ENCODE assay signal across 8 mouse cellular contexts in the genomic region with DNA sequence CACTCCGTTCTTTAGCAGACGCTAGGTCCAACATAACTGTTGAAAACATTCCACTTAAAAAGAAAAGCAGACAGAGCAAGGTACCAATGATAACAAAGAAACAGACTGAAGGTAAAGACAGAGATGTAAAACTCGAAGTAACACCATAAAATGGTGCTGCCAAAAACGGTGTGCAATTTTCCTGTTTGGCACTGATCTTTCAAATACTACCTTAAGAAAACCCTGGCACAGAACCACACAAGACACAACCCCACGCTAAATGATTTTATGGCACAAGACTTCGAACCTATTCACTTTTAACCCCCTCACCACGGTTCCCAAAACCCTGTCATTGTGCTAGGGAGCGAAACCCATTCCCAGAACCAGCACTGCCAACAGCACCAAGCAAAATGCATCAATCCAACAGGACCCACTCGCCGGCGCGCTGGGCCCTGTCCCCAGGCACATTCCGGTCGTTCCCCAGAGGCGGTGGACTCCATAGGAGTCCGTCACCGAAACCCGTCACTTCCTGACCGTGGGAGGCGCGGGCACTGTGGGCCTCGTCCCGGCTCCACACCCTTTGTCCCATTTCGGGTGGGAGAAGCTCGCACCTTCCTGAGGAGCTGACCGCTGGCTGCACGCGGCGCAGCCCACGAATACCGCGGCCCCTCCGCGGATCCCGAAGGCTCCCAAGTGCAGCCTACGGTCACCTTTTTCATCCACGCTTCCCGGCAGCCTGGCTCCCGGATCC. TPM values are rescaled to one million over a fixed set of nuclear protein-coding genes. Genes with fewer than 3 reads are reported as not detected.
DNase-seq lines count a peak whose midpoint lies in the region; ATAC-seq and TF ChIP-seq lines count a peak whose summit lies in the region.

No protein-coding gene starts in this region.

- no peak for TF ChIP-seq EP300 in heart, adult 2 months (IDR thresholded peaks at IDR 0.05; ENCODE audit: insufficient read depth, low read depth, low read length)
- no peak for TF ChIP-seq EP300 in liver, embryonic 14.5 days (IDR thresholded peaks at IDR 0.05; ENCODE audit: low read depth)

- ATAC-seq in embryonic facial prominence, embryonic 12.5 days (ENCODE audit: insufficient number of reproducible peaks, insufficient read depth, low FRiP score, low TSS enrichment) = no peak
- ATAC-seq in liver, embryonic 14.5 days (ENCODE audit: insufficient read depth) = peak; percentile 3; the same call in 1 of the 2 replicates
- ATAC-seq in neural tube, embryonic 15.5 days (ENCODE audit: low FRiP score) = no peak

- no peak for TF ChIP-seq CTCF in heart, adult 2 months (IDR thresholded peaks at IDR 0.05)
- no peak for TF ChIP-seq CTCF in liver, embryonic 14.5 days (IDR thresholded peaks at IDR 0.05; ENCODE audit: low read depth)

- H3K79me2 ChIP-seq in heart, adult 2 months (replicated peaks; ENCODE audit: control insufficient read depth, insufficient read depth, low read length) = peaks cover 14% of the 10 kb centered on the region

- DNase-seq in B cell, adult 2 months = peak; percentile 22 to 27
- peak; percentile 39 for DNase-seq in ZHBTc4 (ENCODE audit: low read depth, low spot score)
- DNase-seq in heart, adult 2 months = peak in 1 of 2 experiments; percentile 60
- peak; percentile 45 for DNase-seq in kidney, adult 9 months
- DNase-seq in liver, embryonic 14.5 days (ENCODE audit: low read depth in 3 of 3, low spot score in 3 of 3) = peak in 2 of 3 experiments; percentile 24 to 37
- DNase-seq in urinary bladder, postnatal 36 days (ENCODE audit: low spot score in 2 of 2) = peak; percentile 23 to 46

- H3K36me3 ChIP-seq in embryonic facial prominence, embryonic 12.5 days = peaks cover 33% of the 10 kb centered on the region
- peaks cover 18% of the 10 kb centered on the region for H3K36me3 ChIP-seq in heart, adult 2 months (ENCODE audit: control insufficient read depth, insufficient read depth, low read length)
- peaks cover 29% of the 10 kb centered on the region for H3K36me3 ChIP-seq in liver, embryonic 14.5 days (replicated peaks; ENCODE audit: control insufficient read depth, insufficient read depth, low read depth)
- peaks cover 26% of the 10 kb centered on the region for H3K36me3 ChIP-seq in neural tube, embryonic 15.5 days

- no peak for TF ChIP-seq POLR2A in heart, adult 2 months (IDR thresholded peaks at IDR 0.05; ENCODE audit: insufficient read depth, low read depth, low read length)

- peaks cover 13% of the 10 kb centered on the region for H3K4me1 ChIP-seq in embryonic facial prominence, embryonic 12.5 days
- no peaks in the 10 kb centered on the region; the same call in 1 of the 2 replicates for H3K4me1 ChIP-seq in heart, adult 2 months (ENCODE audit: control insufficient read depth, insufficient read depth, low read length)
- peaks cover 4 to 7% of the 10 kb centered on the region in 2 experiments for H3K4me1 ChIP-seq in liver, embryonic 14.5 days (replicated peaks; ENCODE audit: control insufficient read depth in 2 of 2, insufficient read depth in 2 of 2, low read length in 1 of 2)
- peaks cover 36% of the 10 kb centered on the region for H3K4me1 ChIP-seq in neural tube, embryonic 15.5 days

- WGBS in embryonic facial prominence, embryonic 12.5 days = under 1% methylated on average over 39 of the region's 39 CpGs
- WGBS in heart, adult 2 months = under 1% methylated on average over 39 of the region's 39 CpGs
- under 1% methylated on average over 39 of the region's 39 CpGs for WGBS in liver, embryonic 14.5 days (ENCODE audit: insufficient replicate concordance)
- under 1% methylated on average over 39 of the region's 39 CpGs for WGBS in neural tube, embryonic 15.5 days

- no peaks in the 10 kb centered on the region for H3K9me3 ChIP-seq in embryonic facial prominence, embryonic 12.5 days
- no peaks in the 10 kb centered on the region for H3K9me3 ChIP-seq in liver, embryonic 14.5 days (ENCODE audit: control insufficient read depth, low read length)
- H3K9me3 ChIP-seq in neural tube, embryonic 15.5 days (replicated peaks) = no peaks in the 10 kb centered on the region

- H3K9ac ChIP-seq in embryonic facial prominence, embryonic 12.5 days = peak overlapping the region; percentile 97
- H3K9ac ChIP-seq in heart, adult 2 months (ENCODE audit: low read depth, low read length) = peak overlapping the region; percentile 88
- peak overlapping the region; percentile 98 for H3K9ac ChIP-seq in liver, embryonic 14.5 days (replicated peaks)
- peak overlapping the region; percentile 89 for H3K9ac ChIP-seq in neural tube, embryonic 15.5 days (replicated peaks)

- peak overlapping the region; percentile 92 for H3K4me2 ChIP-seq in embryonic facial prominence, embryonic 12.5 days (replicated peaks)
- peak overlapping the region; percentile 79 for H3K4me2 ChIP-seq in liver, embryonic 14.5 days (ENCODE audit: low read depth)
- peak overlapping the region; percentile 99 for H3K4me2 ChIP-seq in neural tube, embryonic 15.5 days

- peak overlapping the region; percentile 85 for H3K4me3 ChIP-seq in embryonic facial prominence, embryonic 12.5 days
- peak overlapping the region; percentile 66 for H3K4me3 ChIP-seq in heart, adult 2 months
- H3K4me3 ChIP-seq in liver, embryonic 14.5 days (ENCODE audit: insufficient read depth in 1 of 2, low read depth in 2 of 2, low read length in 2 of 2) = peak overlapping the region; percentile 94 to 99
- H3K4me3 ChIP-seq in neural tube, embryonic 15.5 days (replicated peaks) = peak overlapping the region; percentile 86

- no peaks in the 10 kb centered on the region for H3K27me3 ChIP-seq in embryonic facial prominence, embryonic 12.5 days
- H3K27me3 ChIP-seq in heart, adult 2 months (ENCODE audit: control insufficient read depth, insufficient read depth, low read length) = no peaks in the 10 kb centered on the region
- no peaks in the 10 kb centered on the region for H3K27me3 ChIP-seq in liver, embryonic 14.5 days (ENCODE audit: control insufficient read depth, insufficient read depth, low read length)
- H3K27me3 ChIP-seq in neural tube, embryonic 15.5 days (replicated peaks) = no peaks in the 10 kb centered on the region

- intact Hi-C loops in heart, adult 2 months (cut with DNase I) = loop anchor here (5.0 to 10.0 kb wide), 4 partner anchors 47 to 270 kb away; partner anchors contain the start of genes BC003965 and Ube2i

- H3K27ac ChIP-seq in embryonic facial prominence, embryonic 12.5 days = peak overlapping the region; percentile 79
- H3K27ac ChIP-seq in heart, adult 2 months = peak overlapping the region; percentile 89
- H3K27ac ChIP-seq in liver, embryonic 14.5 days = peak overlapping the region; percentile 86
- H3K27ac ChIP-seq in neural tube, embryonic 15.5 days (replicated peaks) = peak overlapping the region; percentile 81

RNA-seq across cellular contexts. Expression of gene Cramp1l, which starts 0.6 kb away (rescaled TPM):
- 10.5 and 12.0 TPM in 2 replicates for polyA plus RNA-seq in embryonic facial prominence, embryonic 12.5 days (2016; fragmentation: Nextera tagmentation; extraction: Ambion mirVana)
- total RNA-seq in heart, adult 2 months (2021) = 1 to 10 TPM; 9.4 to 9.8 TPM
- 9.6 and 13.7 TPM in 2 replicates for polyA plus RNA-seq in heart, adult 2 months (2012; rRNA removed)
- polyA plus RNA-seq in liver, embryonic 14.5 days (2012; rRNA removed) = 7.8 and 7.9 TPM in 2 replicates
- polyA plus RNA-seq in liver, embryonic 14.5 days (2014; fragmentation: Nextera tagmentation; extraction: Ambion mirVana) = 3.2 and 3.9 TPM in 2 replicates
- 5.3 and 5.5 TPM in 2 replicates for polyA plus RNA-seq in neural tube, embryonic 15.5 days (2015; fragmentation: Nextera tagmentation; extraction: Ambion mirVana)

RNA-seq across cellular contexts. Expression of gene Ift140, which starts 0.9 kb away (rescaled TPM):
- 29.0 and 29.8 TPM in 2 replicates for polyA plus RNA-seq in embryonic facial prominence, embryonic 12.5 days (2016; fragmentation: Nextera tagmentation; extraction: Ambion mirVana)
- total RNA-seq in heart, adult 2 months (2021) = 1 to 10 TPM; 3.1 to 5.0 TPM
- 4.6 and 5.2 TPM in 2 replicates for polyA plus RNA-seq in heart, adult 2 months (2012; rRNA removed)
- 51.8 and 61.2 TPM in 2 replicates for polyA plus RNA-seq in liver, embryonic 14.5 days (2012; rRNA removed)
- polyA plus RNA-seq in liver, embryonic 14.5 days (2014; fragmentation: Nextera tagmentation; extraction: Ambion mirVana) = 115 and 124 TPM in 2 replicates
- 15.7 and 18.6 TPM in 2 replicates for polyA plus RNA-seq in neural tube, embryonic 15.5 days (2015; fragmentation: Nextera tagmentation; extraction: Ambion mirVana)

RNA-seq across cellular contexts. Expression of gene Jpt2, which starts 54.5 kb away (rescaled TPM):
- 270 and 277 TPM in 2 replicates for polyA plus RNA-seq in embryonic facial prominence, embryonic 12.5 days (2016; fragmentation: Nextera tagmentation; extraction: Ambion mirVana)
- total RNA-seq in heart, adult 2 months (2021) = 1 to 10 TPM; 9.2 TPM
- polyA plus RNA-seq in heart, adult 2 months (2012; rRNA removed) = 4.3 and 5.7 TPM in 2 replicates
- polyA plus RNA-seq in liver, embryonic 14.5 days (2012; rRNA removed) = 18.9 and 24.3 TPM in 2 replicates
- polyA plus RNA-seq in liver, embryonic 14.5 days (2014; fragmentation: Nextera tagmentation; extraction: Ambion mirVana) = 31.6 and 34.3 TPM in 2 replicates
- polyA plus RNA-seq in neural tube, embryonic 15.5 days (2015; fragmentation: Nextera tagmentation; extraction: Ambion mirVana) = 81.4 and 102 TPM in 2 replicates
